Mouse (Mus musculus) limb, embryonic 12.5 days (tissue): ENCODE results near the gene Zfp777. TPM values are rescaled to one million over a fixed set of nuclear protein-coding genes. Genes with fewer than 3 reads are reported as not detected.

Source experiments
- microRNA-seq: library from miRNA; unstranded; fragments of <30 nt; microRNA quantifications from one replicate; pipeline ENCODE4, GENCODE M21; 2017
- polyA plus RNA-seq: library from polyadenylated mRNA; unstranded; fragments of >200 nt; fragmentation: Nextera tagmentation; extraction: Ambion mirVana; gene quantifications from 2 replicates; pipeline ENCODE4 v1.2.1, GENCODE M21; 2016

Gene Zfp777
- polyA plus RNA-seq, 1 experiment from 2014 or later: 10.8 TPM

Small RNAs within 50 kb of the gene (microRNA-seq; reads per million reads assigned to microRNA genes)
- gene Gm24563: not detected

Other genes with a start within 250 kb of the Zfp777 start
- 273 and 276 TPM in 2 replicates for gene Pdia4, start 235.5 kb downstream of the Zfp777 start, polyA plus RNA-seq
- gene Zfp786, start 218.0 kb downstream of the Zfp777 start, polyA plus RNA-seq: 7.1 and 7.2 TPM in 2 replicates
- gene Zfp398, start 213.2 kb downstream of the Zfp777 start, polyA plus RNA-seq: 10.7 and 11.8 TPM in 2 replicates
- 25.3 and 26.5 TPM in 2 replicates for gene Zfp282, start 171.7 kb downstream of the Zfp777 start, polyA plus RNA-seq
- 20.5 and 20.9 TPM in 2 replicates for gene Zfp212, start 128.4 kb downstream of the Zfp777 start, polyA plus RNA-seq
- gene Zfp956, start 95.5 kb downstream of the Zfp777 start, polyA plus RNA-seq: 12.3 and 13.3 TPM in 2 replicates
- 34.8 and 35.3 TPM in 2 replicates for gene Zfp746, start 37.7 kb upstream of the Zfp777 start, polyA plus RNA-seq